Mouse (Mus musculus): Measurements from ENCODE around the gene Laptm5. TPM values are rescaled to one million over a fixed set of nuclear protein-coding genes. Genes with fewer than 3 reads are reported as not detected.

Laptm5 gene
- total RNA-seq, 2 experiments from 2014 or later = 39.2 to 42.9 TPM

DNA sequence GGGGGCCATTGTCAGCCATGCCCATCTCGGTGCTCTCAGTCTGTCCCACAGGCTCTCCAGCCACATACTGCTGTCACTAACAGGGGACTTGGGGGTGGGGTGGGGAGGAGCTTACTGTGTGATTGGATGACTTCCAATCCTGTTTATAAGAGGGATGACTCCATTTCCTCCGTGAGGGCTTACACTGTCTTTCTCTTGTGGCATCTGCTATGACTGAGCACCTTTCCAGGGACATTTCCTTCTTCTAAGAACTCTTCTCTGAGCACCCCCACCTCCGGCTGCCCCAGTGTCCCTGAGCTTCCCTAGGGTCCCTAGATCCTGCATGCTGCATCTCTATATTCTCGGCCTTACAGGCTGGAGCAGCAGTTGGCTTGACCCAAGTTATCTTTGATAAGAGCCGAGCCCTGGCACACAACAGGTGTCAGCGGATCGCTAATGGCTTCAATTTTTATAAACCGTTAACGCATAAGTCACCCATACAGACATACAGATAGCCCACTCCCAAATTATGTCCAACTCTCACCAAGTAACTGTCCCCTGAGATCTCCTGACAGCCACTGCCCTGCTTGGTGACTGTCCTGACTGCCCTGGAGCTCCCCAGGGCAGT, 6.9 kb downstream of the Laptm5 start:
- no peak for DNase-seq (ENCODE audit: low spot score in 2 of 2)

DNA sequence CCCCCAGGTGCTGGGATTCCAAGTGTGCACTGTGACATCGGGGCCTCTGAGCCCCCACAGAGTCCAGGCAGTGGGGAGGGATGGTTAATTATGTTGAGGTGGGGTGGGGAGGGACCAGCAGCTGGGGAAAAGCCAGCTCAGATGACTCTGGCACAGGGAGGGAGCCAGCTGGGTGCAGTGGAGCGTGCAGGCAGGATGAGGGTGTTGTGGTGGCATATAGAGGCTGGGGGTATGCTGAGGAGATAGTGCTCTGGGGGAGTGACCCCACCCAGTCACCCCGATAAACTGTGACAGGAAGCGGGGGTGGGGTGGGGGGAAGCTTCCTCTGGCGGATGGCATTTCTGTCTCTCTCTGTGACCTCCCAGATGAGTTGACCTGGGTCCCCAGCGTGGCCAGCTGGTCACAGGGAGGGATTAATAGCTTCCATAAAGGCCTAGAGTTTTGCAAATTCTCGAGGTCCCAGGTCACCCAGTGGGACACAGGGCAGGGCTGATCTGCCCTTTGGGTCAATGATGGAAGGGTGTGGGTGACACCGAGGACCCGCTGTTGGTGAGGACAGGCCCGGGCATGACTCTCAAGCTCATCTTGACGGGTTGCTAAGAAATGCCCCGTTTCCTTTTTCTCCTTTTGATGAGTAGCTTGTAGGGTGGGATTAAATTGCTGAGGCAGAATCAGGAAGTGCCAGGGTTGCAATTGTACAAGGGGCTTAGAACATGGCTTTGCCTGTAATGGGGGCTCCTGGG, 8.2 kb downstream of the Laptm5 start:
- no peak for DNase-seq (ENCODE audit: low spot score in 2 of 2)

DNA sequence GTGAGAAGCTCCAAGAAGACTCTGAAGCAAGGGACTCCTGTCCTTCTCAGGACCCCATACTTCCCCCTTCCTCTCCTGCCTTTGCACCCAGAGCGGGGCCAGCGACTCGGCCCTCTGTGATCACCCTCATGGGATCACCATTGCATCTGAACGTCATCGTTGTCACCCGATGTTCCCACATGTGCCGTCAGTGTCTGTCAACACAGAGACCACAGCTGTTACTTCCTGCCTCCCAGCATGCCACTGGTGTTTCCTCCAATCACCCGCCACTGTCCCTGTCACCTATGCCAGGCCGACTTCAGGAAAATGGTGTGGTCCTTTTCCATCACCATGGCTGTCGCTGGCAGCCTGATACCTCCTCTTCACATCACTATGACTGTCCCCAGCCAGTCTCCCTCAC, 9.1 kb downstream of the Laptm5 start:
- DNase-seq (ENCODE audit: low spot score in 2 of 2) = no peak

DNA sequence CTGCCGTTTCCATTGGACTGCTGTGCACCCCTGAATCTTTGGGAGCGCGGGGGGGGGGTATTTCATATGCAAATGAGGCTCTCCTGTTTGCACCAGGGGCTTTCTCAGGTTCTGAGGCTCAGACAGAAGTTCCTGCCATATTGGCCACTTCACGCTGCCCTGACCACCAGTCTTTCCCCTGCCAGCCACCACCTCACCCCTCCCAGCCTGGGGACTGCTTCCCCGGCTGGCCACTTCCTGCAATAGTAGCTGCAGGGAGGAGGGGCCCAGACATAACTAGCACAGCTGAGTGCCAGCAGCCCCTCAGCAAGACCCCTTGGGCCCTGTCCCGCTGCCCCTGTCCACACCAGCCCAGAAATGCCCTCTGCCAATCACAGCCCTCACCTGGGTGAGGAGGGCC, 13.3 kb downstream of the Laptm5 start:
- DNase-seq (ENCODE audit: low spot score in 2 of 2) = no peak

DNA sequence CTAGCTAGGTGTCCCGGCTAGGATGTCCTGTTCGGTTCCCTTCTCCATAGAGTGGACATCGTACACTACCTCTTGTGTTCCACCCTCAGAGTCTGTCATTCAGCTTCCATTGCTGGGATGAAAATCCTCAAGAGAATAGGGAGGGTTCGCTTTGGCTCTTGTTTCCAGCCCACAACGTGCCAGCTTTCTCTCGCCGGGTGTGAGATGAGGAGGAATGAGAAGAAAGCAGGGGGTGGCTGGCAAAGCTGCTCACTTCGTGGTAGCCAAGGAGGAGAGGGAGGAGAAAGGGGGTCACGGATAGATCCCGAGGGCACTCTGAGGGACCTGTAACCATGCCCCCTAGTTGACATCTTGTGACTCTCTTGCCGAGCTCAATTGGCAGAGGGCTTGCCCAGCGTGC, 14.9 kb downstream of the Laptm5 start:
- DNase-seq (ENCODE audit: low spot score in 2 of 2) = no peak

DNA sequence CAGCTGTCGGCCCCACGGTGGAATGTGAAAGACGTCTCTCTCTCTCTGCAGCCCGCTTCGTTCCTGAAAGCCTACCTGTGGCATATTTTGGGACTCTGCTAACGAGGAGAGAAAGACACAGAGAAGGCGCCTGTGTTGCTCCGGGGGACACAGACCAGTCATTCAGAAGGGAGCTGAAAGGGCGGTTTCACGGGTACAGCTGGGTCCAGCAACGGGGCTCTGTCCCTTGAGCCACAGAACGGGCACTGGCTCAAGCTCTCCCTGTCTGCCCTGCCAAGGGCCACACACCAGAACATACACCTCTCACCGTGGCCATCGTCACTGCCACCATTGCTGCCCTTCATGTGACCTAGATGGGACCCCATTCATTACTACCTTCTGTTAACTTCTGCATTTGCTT, 29.7 kb downstream of the Laptm5 start:
- peak in 1 of 2 experiments; percentile 35 for DNase-seq (ENCODE audit: low spot score in 2 of 2)

DNA sequence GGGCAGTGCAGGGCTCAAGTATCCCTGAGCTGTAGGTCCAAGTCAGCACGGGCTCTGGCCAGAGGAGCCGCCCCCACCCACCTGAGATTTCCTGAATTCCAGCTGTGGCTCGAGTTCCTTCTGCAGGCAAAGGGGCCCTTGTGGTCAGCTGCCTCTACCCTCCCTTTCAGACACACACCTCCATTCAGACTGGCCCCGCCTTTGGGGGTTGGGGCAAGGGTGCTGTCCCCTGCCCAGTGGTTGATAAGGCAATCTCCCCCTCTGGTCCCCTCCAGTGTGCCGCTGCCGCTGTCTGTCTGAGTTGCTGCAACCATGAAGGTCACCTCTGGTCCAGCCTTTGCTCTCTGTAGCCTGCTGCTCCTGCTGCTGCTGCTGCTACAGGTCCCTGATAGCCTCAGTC, 31.2 kb downstream of the Laptm5 start, which contains the start of gene Matn1:
Matn1 (plus strand) TSS at position 274 of the 400 bp plus-strand sequence.
- DNase-seq (ENCODE audit: low spot score in 2 of 2) = no peak

DNA sequence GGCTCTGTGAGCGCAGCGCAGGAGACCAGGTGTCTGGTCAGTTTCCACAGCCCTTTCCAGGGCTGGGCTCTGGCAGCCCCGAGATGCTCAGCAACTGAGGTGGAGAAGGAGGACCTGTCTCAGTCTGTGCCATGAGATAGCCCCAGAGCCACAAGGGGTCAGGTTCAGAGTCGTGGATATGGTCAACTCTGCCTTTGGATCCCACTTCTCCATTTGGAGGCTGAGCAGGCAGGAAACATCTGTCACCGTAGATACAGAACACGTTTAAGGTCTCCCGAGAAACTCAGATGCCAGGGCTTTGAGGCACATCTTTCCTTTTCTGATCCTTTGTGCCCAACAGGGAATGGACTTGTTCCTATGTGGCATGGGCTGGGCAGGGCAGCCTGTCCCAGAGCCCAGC, 31.9 kb downstream of the Laptm5 start:
- no peak for DNase-seq (ENCODE audit: low spot score in 2 of 2)

DNA sequence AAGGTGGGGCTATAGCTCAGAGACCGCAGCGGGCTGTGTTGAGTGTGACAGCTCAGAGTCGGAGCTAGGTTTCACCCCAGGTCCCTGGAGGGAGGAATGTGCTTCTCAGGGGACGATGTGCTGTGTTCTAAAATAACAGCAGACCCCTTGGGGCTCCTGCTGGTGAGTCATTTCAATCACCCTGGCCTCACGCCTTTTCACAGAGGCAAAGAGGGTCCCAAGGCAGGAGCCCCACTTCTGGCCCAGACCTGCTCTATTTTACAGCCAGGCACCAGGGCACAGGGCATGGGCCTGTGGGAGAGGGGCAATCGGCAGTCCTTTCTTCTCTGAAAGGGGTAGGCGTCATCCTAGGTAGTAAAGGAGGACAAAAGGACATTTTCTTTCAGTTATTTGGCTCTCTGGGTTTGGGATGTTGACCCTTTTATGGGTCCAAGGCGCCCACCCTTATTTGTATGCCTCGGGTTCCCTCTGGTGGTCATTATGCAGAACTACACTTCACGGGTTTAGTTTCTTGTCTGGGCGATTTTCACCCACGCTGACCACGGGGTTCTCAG, 34.2 kb downstream of the Laptm5 start:
- peak in 1 of 2 experiments; percentile 48 for DNase-seq (ENCODE audit: low spot score in 2 of 2)

DNA sequence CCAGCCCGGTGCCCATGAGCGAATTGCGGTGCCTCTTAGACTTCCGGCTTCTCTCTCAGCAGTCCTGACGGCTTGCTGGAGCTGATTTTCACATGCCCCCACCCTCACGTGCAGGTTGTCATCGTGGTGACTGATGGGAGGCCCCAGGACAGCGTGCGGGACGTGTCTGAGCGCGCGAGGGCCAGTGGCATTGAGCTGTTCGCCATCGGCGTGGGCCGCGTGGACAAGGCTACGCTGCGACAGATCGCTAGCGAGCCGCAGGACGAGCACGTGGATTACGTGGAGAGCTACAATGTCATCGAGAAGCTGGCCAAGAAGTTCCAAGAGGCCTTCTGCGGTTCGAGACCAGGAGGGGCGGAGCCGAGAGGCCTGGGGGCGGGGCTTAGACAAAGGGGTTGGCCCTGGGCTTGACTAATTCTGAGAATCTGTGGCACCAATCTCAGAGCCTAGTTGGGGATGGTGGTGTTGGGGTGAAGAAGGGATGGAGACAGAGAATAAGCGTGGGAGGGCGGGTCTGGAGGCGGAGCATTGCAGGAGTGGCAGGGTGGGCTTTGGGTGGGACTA, 37.0 kb downstream of the Laptm5 start:
- DNase-seq (ENCODE audit: low spot score in 2 of 2) = no peak

DNA sequence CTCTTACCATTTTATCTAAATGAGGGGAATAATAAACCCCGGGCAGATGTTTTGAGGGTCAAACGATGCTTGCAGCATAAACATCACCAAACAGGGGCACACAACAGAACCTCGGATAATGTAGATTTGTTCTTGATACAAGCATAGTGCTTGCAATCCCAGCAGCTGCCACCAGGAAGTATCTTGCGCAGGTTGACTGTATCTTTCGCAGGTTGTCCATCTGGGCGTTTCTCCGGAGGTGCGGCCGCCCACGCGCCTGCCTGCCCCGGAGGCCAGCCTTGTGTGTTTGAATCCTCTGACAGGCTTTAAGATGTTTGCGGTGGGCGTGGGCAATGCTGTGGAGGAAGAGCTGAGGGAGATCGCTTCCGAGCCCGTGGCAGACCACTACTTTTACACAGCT, 39.6 kb downstream of the Laptm5 start:
- DNase-seq (ENCODE audit: low spot score in 2 of 2) = no peak

DNA sequence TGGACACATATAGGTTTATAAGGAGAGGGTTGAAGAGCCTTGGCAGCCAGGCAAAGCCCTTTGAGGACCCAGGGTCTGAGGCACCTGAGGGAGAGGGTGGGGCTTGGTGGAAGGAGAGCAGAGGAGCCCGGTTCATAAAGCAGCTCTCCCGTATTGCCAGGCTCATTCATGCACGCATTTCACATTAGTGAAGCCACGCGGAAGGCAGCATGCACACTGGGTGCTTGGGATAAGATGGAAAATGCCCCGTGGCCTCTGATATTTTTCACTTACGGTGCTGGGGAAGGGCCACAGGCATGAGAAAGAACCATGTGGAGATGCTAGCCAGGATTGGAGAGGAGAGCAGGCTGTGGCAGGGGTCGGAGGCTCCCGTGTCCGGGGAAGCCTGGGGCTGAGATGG, 44.2 kb downstream of the Laptm5 start:
- DNase-seq (ENCODE audit: low spot score in 2 of 2) = no peak

DNA sequence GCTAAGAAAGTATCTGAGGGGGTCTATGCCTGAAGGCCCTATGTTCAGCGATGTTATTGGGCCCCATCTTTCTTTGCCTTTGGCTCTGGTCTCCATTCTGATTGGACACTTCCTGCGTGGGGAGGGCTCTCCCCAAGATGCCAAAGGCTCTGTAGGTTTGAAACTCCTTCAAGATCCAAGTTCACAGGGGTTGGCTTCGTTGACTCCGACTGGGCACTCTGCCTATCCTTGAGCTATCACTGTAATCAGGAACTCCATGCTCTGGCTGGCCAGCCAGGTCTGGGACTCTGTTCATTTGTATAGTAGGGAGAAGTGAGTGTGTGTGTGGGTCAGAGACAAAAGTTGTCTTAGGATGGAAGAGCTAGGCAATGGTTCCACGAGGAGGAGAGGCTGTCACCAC, 45.9 kb downstream of the Laptm5 start:
- DNase-seq (ENCODE audit: low spot score in 2 of 2) = no peak

DNA sequence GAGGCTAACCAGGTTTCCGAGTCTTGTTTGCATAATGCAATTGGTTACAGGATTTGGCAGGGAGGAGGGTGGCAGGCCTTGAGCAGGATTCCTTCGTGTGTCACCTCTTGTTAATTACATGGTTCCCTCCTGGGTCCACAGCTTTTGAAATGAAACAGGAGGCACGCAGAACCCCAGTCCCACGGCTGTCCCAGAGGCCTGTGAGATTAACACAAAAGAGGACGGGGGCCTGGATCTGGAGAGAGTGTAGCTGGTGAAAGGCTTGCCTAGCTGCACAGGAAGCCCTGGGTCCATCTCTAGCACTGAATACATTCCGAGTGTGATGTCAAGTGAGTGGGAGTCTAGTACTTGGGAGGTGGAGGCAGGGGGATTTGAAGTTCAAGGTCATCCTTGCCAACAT, 46.8 kb downstream of the Laptm5 start:
- no peak for DNase-seq (ENCODE audit: low spot score in 2 of 2)

DNA sequence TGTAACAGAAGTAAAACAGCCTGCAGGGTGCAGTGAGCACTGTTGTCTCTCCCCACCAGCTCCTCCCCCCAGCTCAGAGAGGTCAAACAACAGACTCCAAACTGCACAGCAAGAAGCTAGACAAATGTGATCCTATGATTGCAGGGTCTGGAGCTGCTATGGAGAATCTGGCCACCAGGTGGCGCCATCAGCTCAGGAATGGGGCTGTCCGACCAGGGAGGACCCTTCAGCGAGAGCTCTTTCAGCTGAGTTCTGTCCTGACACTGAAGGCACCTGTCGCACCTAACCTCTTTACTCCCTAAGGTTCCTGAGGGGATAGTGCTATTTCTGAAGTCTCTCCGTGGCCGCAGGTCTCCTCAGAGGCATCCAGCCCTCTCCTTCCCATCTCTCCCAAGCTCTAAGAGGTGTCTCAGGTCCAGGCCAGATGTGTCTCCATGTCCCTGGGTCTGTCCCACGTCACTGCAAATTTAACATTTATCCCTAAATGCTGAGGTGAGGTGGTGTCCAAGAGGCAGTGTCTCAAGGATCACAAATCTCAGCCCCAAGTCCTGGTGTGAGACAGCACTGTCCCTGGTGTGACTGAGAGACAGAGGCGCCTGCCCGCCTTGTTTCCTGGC, 47.3 kb downstream of the Laptm5 start:
- peak; percentile 73 to 88 for DNase-seq (ENCODE audit: low spot score in 2 of 2)

DNA sequence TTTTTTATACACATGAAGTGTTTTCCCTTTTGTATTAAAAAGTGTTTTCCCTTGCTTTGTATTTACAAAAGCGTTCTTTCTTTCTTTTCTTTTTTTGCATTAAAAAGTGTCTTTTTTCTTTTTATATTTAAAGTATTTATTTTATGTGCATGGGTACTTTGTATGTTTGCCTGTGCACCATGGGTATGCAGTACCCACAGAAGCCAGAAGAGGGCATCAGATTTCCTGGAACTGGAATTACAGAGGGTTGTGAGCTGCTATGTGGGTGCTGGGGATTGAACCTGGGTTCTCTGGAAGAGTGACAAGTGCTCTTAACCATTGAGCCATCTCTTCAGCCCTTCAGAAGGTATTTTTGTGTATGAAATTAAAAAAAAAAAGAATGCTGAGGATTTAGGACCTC, 58.4 kb downstream of the Laptm5 start:
- DNase-seq (ENCODE audit: low spot score in 2 of 2) = no peak

DNA sequence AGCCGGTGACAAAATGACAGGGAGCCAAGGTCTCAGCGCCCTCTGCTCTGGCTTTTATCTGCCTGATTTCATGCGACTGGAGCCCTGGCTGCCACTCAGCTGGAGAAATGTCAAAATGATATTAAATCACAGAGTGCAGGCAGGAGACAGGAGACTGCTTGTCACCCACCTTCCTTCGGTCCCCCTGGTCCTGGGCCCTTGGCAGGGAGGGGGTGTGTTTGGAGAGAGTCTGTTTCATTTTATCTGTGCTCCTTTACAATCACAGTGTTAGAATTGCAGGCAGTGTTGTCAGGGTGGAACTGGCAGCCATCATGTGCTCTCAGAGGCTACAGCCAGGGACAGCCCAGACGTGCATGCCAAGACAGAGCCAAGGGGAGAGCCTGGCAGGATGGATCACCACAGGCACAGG, 59.5 kb downstream of the Laptm5 start:
- no peak for DNase-seq (ENCODE audit: low spot score in 2 of 2)

DNA sequence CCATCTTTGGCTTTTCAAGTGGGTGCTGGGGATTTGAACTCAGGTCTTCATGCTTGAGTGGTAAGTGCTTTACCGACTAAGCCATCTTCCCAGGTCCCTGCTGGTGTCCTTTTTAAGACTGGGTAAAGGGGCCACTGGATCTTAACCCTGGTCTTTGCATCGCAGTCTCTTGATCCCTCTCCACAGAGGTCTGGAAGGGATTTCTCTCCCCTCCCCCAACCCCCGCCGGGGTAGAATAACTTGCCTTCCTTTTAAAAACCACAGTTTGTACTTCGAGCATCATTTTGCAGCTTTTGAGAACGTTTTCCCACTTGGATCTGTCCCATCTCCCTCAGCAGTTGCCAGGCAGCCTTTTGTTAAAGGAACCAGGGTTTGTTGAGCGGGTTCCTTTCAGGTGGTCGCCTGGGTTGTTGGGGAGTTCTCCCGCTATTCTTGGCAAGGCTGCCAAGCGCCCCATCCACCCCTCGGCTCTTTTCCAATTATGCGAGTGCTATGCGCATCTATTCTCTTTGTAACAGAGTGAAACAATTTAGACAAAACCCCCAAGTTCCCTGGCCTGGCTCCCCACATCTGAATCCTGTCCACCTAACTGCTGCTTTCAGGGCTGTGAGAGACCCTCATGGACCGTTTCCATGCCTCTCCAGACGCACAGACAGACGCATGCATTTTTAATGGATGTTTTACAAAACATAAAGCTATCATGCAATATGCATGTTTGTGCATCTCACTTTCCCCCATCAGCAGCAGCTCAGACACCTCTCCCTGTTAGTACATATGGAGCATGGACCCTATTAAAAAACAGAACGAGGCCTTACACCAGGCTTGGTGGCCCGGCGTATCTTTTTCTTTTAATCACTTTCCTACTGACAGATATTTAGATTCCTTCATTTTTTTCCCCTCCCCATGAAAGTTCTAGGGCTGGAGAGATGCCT, 60.7 kb downstream of the Laptm5 start:
- DNase-seq (ENCODE audit: low spot score in 2 of 2) = peak; percentile 55 to 69

DNA sequence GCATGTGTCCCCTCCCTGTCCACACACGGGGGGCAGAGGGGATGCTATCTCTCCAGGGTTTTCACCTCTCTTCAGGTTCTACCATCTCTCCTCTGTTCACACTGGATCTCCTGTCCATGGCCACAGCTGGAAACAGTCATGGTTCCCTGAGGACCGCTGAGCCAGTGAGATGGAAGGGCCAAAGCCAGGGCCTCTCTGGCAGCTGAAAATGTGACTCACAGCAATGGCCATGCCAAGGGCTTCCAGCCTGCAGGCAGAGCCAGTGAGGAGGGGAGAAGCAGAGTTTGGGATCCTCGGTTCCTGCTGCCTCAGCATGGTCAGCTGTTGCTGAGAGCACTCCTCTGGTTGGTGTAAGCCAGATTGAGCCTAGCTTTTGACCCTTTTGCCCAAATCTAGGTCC, 66.1 kb downstream of the Laptm5 start:
- DNase-seq (ENCODE audit: low spot score in 2 of 2) = no peak

DNA sequence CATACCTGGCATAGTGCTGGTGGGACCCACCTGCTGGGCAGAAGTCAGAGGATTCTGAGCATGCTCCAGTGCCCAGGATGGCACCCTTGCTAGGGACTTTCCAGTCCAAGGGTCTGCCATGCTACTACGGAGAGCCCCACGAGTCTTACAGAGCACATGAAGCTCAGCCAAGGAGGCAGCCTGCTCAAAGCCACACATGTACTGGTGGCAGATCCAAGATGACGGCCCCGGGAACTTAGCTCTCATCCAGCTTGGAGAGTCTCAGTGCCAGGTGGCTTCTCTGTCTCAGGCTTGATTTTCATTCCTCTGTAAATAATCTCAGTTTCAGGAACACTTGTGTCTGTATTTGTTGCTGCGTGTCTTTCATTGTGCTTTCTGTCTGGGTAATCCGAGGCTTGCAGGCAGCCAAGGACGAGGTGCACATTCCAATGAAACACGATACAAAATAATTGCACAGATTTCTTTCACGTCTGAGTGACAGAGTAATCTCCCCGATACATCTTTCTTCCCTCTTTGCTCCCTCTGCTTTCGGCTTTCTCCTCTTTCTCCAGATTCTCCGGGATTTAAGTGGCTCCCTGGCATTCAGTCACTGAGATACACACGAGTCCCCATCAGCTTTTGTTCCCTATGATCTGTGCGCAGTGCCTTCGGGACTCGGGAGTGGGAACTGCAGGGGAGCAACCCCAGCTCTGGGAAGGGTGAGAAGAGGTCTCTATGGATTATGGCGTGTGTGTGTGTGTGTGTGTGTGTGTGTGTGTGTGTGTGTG, 71.7 kb downstream of the Laptm5 start:
- peak in 1 of 2 experiments; percentile 44 for DNase-seq (ENCODE audit: low spot score in 2 of 2)
